Mouse (Mus musculus): ENCODE data around the gene Rbms3. TPM values are rescaled to one million over a fixed set of nuclear protein-coding genes. Genes with fewer than 3 reads are reported as not detected.

Rbms3 gene
- polyA plus RNA-seq, 1 experiment from 2014 or later = 45.9 TPM

DNA sequence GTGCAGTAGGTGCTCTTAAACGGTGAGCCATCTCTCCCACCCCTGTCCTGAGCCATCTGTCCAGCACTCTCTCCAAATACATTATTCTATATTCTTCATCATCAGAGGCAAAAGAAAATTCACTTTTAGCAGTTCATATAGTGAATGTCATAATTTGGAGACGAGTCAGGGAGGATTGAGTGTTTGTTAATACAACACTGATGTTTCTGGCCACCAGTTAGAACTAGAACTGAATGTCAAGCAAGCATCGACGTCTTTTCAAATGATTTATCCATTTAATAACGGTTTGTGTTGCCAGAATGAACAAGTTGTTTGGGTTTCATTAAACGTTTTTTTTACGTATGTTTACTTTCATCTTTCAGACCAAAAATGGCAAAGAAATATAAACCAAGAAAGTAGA, 901.1 kb downstream of the Rbms3 start:
- no peak for ATAC-seq (replicated peaks; ENCODE audit: insufficient number of reproducible peaks, low FRiP score, low TSS enrichment, low read depth)
- Histone ChIP-seq H3K27me3 (ENCODE audit: control insufficient read depth, insufficient read depth, low read length) (no peaks in the 10 kb centered on the region), H3K9me3 (replicated peaks; ENCODE audit: control insufficient read depth, low read length) (no peaks in the 10 kb centered on the region), H3K4me2 (ENCODE audit: low read depth, low read length) (no peak overlapping the region), H3K4me1 (ENCODE audit: control insufficient read depth, insufficient read depth, low read length) (no peaks in the 10 kb centered on the region), H3K9ac (replicated peaks; ENCODE audit: low read length) (no peak overlapping the region), H3K27ac (replicated peaks; ENCODE audit: low read depth, low read length) (no peak overlapping the region), H3K4me3 (ENCODE audit: low read depth, low read length) (no peak overlapping the region), H3K36me3 (replicated peaks; ENCODE audit: control insufficient read depth, insufficient read depth, low read depth, low read length) (no peaks in the 10 kb centered on the region)
- no peak for DNase-seq (ENCODE audit: low spot score)
- 89% methylated on average over 7 of the region's 7 CpGs for WGBS

GRCm38 (mm10) chr9:116728093-116728492, 901.6 kb downstream of the Rbms3 start:
- ATAC-seq (replicated peaks; ENCODE audit: insufficient number of reproducible peaks, low FRiP score, low TSS enrichment, low read depth) (no peak), DNase-seq (ENCODE audit: low spot score) (no peak)
- no peaks in the 10 kb centered on the region for H3K4me1 ChIP-seq (ENCODE audit: control insufficient read depth, insufficient read depth, low read length)
- WGBS = 88% methylated on average over 3 of the region's 3 CpGs
- no peak overlapping the region for H3K9ac ChIP-seq (replicated peaks; ENCODE audit: low read length)
- no peak overlapping the region for H3K27ac ChIP-seq (replicated peaks; ENCODE audit: low read depth, low read length)
- H3K27me3 ChIP-seq (ENCODE audit: control insufficient read depth, insufficient read depth, low read length) = no peaks in the 10 kb centered on the region
- H3K4me3 ChIP-seq (ENCODE audit: low read depth, low read length) = no peak overlapping the region
- H3K36me3 ChIP-seq (replicated peaks; ENCODE audit: control insufficient read depth, insufficient read depth, low read depth, low read length) = no peaks in the 10 kb centered on the region
- H3K4me2 ChIP-seq (ENCODE audit: low read depth, low read length) = no peak overlapping the region
- no peaks in the 10 kb centered on the region for H3K9me3 ChIP-seq (replicated peaks; ENCODE audit: control insufficient read depth, low read length)

DNA sequence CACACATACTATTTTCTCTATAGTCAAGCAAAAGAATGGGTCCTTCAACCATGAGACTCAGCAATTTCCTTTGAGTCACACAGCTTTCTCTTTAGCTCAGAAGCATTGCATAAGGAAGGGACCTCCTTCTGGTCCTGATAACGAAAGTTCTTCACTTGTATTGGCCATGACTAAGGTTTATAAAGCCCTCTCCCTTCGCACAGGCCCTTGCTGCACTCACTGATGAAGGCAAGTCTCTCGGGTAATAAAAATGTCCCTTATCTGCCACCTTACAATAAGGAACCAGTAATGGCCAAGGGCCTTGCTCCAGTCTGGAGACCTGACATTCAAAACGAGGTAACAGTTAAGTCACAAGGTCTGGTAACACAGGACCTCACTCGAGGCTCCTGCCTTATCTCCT, 905.1 kb downstream of the Rbms3 start:
- Histone ChIP-seq H3K4me1 (ENCODE audit: control insufficient read depth, insufficient read depth, low read length) (no peaks in the 10 kb centered on the region), H3K27ac (replicated peaks; ENCODE audit: low read depth, low read length) (no peak overlapping the region), H3K27me3 (ENCODE audit: control insufficient read depth, insufficient read depth, low read length) (no peaks in the 10 kb centered on the region), H3K36me3 (replicated peaks; ENCODE audit: control insufficient read depth, insufficient read depth, low read depth, low read length) (no peaks in the 10 kb centered on the region), H3K4me2 (ENCODE audit: low read depth, low read length) (no peak overlapping the region), H3K4me3 (ENCODE audit: low read depth, low read length) (no peak overlapping the region), H3K9ac (replicated peaks; ENCODE audit: low read length) (no peak overlapping the region), H3K9me3 (replicated peaks; ENCODE audit: control insufficient read depth, low read length) (no peaks in the 10 kb centered on the region)
- 86% methylated on average over 5 of the region's 5 CpGs for WGBS
- ATAC-seq (replicated peaks; ENCODE audit: insufficient number of reproducible peaks, low FRiP score, low TSS enrichment, low read depth) (no peak), DNase-seq (ENCODE audit: low spot score) (no peak)

DNA sequence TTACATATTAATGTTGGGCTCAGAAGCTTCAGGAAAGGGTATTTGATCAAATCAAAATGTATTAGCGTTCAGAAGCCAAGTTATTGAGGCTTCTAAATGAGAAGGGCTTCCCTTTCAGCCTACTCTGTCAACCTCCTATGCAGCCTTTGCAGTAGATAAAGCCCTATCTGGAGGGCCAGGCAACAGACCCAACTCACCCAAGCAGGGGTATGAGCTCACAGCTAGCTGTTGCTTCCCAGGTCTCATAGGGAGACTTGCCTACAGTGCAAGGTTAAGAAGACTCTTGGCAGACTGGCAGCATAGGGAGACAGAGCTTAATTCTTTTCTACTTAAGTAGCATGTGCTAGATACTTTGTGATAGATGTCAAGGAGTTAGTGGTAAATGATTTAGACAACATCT, 926.6 kb downstream of the Rbms3 start:
- 92% methylated on average over 1 of the region's 1 CpGs for WGBS

GRCm38 (mm10) chr9:116702611-116703010, 927.1 kb downstream of the Rbms3 start:
- H3K4me1 ChIP-seq (ENCODE audit: control insufficient read depth, insufficient read depth, low read length) = no peaks in the 10 kb centered on the region

More for the DNA sequence above, 926.6 kb downstream of the Rbms3 start:
- Histone ChIP-seq H3K27me3 (ENCODE audit: control insufficient read depth, insufficient read depth, low read length) (no peaks in the 10 kb centered on the region), H3K27ac (replicated peaks; ENCODE audit: low read depth, low read length) (no peak overlapping the region), H3K4me2 (ENCODE audit: low read depth, low read length) (no peak overlapping the region), H3K9ac (replicated peaks; ENCODE audit: low read length) (no peak overlapping the region), H3K9me3 (replicated peaks; ENCODE audit: control insufficient read depth, low read length) (no peaks in the 10 kb centered on the region), H3K4me3 (ENCODE audit: low read depth, low read length) (no peak overlapping the region), H3K4me1 (ENCODE audit: control insufficient read depth, insufficient read depth, low read length) (no peaks in the 10 kb centered on the region), H3K36me3 (replicated peaks; ENCODE audit: control insufficient read depth, insufficient read depth, low read depth, low read length) (no peaks in the 10 kb centered on the region)
- ATAC-seq (replicated peaks; ENCODE audit: insufficient number of reproducible peaks, low FRiP score, low TSS enrichment, low read depth) = no peak
- no peak for DNase-seq (ENCODE audit: low spot score)

DNA sequence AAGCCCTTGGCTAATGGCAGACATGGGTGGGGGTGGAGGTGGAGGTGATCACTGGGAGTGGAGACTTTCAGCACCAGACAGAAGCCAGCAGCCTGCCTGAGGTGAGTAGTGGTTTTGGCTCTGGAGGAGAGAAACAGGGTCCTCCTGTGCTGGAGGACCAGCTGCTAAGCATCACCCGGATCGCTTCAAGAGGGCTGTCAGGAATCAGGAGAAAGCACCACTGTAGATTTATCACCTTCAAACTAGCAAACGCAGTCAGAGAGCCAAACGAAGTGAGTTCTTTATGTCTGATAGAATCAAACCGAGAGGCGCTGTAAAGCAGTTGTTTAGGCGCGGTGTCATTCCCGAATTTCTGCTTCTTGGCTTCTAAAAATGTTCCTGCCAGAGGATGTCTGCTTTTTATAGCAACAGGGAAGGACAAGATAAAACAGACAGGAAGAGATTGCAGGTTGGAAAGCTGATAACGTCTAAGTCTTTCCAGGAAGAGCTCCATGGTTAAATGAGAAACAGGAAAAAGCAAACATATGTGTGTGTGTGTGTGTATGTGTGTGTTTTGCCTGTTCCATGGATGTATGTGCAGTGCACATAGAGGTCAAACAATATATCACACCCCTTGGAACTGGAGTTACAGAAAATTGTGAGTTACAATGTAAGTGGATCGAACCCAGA, 928.1 kb downstream of the Rbms3 start:
- 85% methylated on average over 11 of the region's 11 CpGs for WGBS
- no peaks in the 10 kb centered on the region for H3K4me1 ChIP-seq (ENCODE audit: control insufficient read depth, insufficient read depth, low read length)
- H3K27me3 ChIP-seq (ENCODE audit: control insufficient read depth, insufficient read depth, low read length) = no peaks in the 10 kb centered on the region
- no peak overlapping the region for H3K9ac ChIP-seq (replicated peaks; ENCODE audit: low read length)
- H3K4me2 ChIP-seq (ENCODE audit: low read depth, low read length) = no peak overlapping the region
- H3K9me3 ChIP-seq (replicated peaks; ENCODE audit: control insufficient read depth, low read length) = no peaks in the 10 kb centered on the region
- H3K36me3 ChIP-seq (replicated peaks; ENCODE audit: control insufficient read depth, insufficient read depth, low read depth, low read length) = no peaks in the 10 kb centered on the region
- no peak overlapping the region for H3K27ac ChIP-seq (replicated peaks; ENCODE audit: low read depth, low read length)
- DNase-seq (ENCODE audit: low spot score) = no peak
- no peak for ATAC-seq (replicated peaks; ENCODE audit: insufficient number of reproducible peaks, low FRiP score, low TSS enrichment, low read depth)
- no peak overlapping the region for H3K4me3 ChIP-seq (ENCODE audit: low read depth, low read length)

More at GRCm38 (mm10) chr9:116702611-116703010, 927.1 kb downstream of the Rbms3 start:
- H3K9me3 ChIP-seq (replicated peaks; ENCODE audit: control insufficient read depth, low read length) = no peaks in the 10 kb centered on the region
- ATAC-seq (replicated peaks; ENCODE audit: insufficient number of reproducible peaks, low FRiP score, low TSS enrichment, low read depth) (no peak), DNase-seq (ENCODE audit: low spot score) (no peak)
- H3K27ac ChIP-seq (replicated peaks; ENCODE audit: low read depth, low read length) = no peak overlapping the region
- H3K27me3 ChIP-seq (ENCODE audit: control insufficient read depth, insufficient read depth, low read length) = no peaks in the 10 kb centered on the region
- no peak overlapping the region for H3K4me3 ChIP-seq (ENCODE audit: low read depth, low read length)
- WGBS = 90% methylated on average over 1 of the region's 1 CpGs
- H3K4me2 ChIP-seq (ENCODE audit: low read depth, low read length) = no peak overlapping the region
- H3K9ac ChIP-seq (replicated peaks; ENCODE audit: low read length) = no peak overlapping the region
- H3K36me3 ChIP-seq (replicated peaks; ENCODE audit: control insufficient read depth, insufficient read depth, low read depth, low read length) = no peaks in the 10 kb centered on the region

- DNase-seq (ENCODE audit: low spot score) = no peak
- H3K4me1 ChIP-seq (ENCODE audit: control insufficient read depth, insufficient read depth, low read length) = no peaks in the 10 kb centered on the region
- no peaks in the 10 kb centered on the region for H3K27me3 ChIP-seq (ENCODE audit: control insufficient read depth, insufficient read depth, low read length)
- H3K27ac ChIP-seq (replicated peaks; ENCODE audit: low read depth, low read length) = no peak overlapping the region
- H3K9me3 ChIP-seq (replicated peaks; ENCODE audit: control insufficient read depth, low read length) = no peaks in the 10 kb centered on the region
- WGBS = 86% methylated on average over 4 of the region's 4 CpGs
- no peak overlapping the region for H3K9ac ChIP-seq (replicated peaks; ENCODE audit: low read length)
- H3K36me3 ChIP-seq (replicated peaks; ENCODE audit: control insufficient read depth, insufficient read depth, low read depth, low read length) = no peaks in the 10 kb centered on the region
- H3K4me3 ChIP-seq (ENCODE audit: low read depth, low read length) = no peak overlapping the region
- ATAC-seq (replicated peaks; ENCODE audit: insufficient number of reproducible peaks, low FRiP score, low TSS enrichment, low read depth) = no peak
- H3K4me2 ChIP-seq (ENCODE audit: low read depth, low read length) = no peak overlapping the region
Observed at GRCm38 (mm10) chr9:116688615-116689014, 941.1 kb downstream of the Rbms3 start.

DNA sequence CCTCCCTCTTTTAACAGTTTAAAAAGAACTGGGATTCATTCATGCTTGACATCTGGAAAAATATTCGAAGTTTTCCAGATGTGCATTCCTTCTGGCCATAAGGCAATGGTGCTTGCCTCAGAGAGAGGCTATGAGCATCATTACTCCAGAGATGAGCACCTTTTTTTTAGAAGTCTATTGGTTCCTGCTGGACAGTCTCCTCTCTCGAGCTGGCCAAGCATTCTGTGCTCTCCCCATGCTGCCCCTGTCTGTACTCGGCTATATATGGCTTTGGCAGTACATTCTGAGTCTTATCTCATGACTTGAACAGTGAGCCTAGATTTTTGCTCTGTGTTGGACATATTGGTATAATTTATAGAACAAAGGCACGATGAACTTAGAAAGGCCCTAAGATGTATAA, 952.6 kb downstream of the Rbms3 start:
- Histone ChIP-seq H3K27me3 (ENCODE audit: control insufficient read depth, insufficient read depth, low read length) (no peaks in the 10 kb centered on the region), H3K4me2 (ENCODE audit: low read depth, low read length) (no peak overlapping the region), H3K4me3 (ENCODE audit: low read depth, low read length) (no peak overlapping the region), H3K4me1 (ENCODE audit: control insufficient read depth, insufficient read depth, low read length) (no peaks in the 10 kb centered on the region), H3K9me3 (replicated peaks; ENCODE audit: control insufficient read depth, low read length) (no peaks in the 10 kb centered on the region), H3K27ac (replicated peaks; ENCODE audit: low read depth, low read length) (no peak overlapping the region), H3K36me3 (replicated peaks; ENCODE audit: control insufficient read depth, insufficient read depth, low read depth, low read length) (no peaks in the 10 kb centered on the region), H3K9ac (replicated peaks; ENCODE audit: low read length) (no peak overlapping the region)
- WGBS = 79% methylated on average over 4 of the region's 4 CpGs
- ATAC-seq (replicated peaks; ENCODE audit: insufficient number of reproducible peaks, low FRiP score, low TSS enrichment, low read depth) (no peak), DNase-seq (ENCODE audit: low spot score) (no peak)
